Mouse (Mus musculus) hindbrain, postnatal 0 days (tissue): ENCODE measurements around the gene Gar1. TPM values are rescaled to one million over a fixed set of nuclear protein-coding genes. Genes with fewer than 3 reads are reported as not detected.

Experiments
- ATAC-seq: fragments of 200-750 bp; cut with Nextera tagmentation; 2 replicates; pipeline ENCODE4 v1.8.0; 2017; ENCODE audit warnings: mild to moderate bottlenecking, moderate TSS enrichment, moderate library complexity
- DNase-seq: peaks from one replicate; pipeline ENCODE4 v3.0.0-alpha.2; 2015; ENCODE audit warnings: low spot score
- H3K27ac ChIP-seq: fragments of 300-500 bp; sonication (generic); 2 replicates; pipeline ENCODE4 v1.5.1; 2014; ENCODE audit warnings: mild to moderate bottlenecking
- H3K27me3 ChIP-seq: fragments of 300-500 bp; sonication (generic); 2 replicates; pipeline ENCODE4 v1.6.1; 2014; ENCODE audit warnings: low read length, mixed read lengths; ENCODE audit not compliant: insufficient read depth
- H3K36me3 ChIP-seq: fragments of 300-500 bp; sonication (generic); 2 replicates; pipeline ENCODE4 v1.6.1; 2014; ENCODE audit warnings: low read length, mixed read lengths; ENCODE audit not compliant: insufficient read depth
- H3K4me1 ChIP-seq: fragments of 300-500 bp; sonication (generic); 2 replicates; pipeline ENCODE4 v1.6.1; 2014; ENCODE audit warnings: antibody characterized with exemption, low read length, mixed read lengths; ENCODE audit not compliant: insufficient read depth
- H3K4me2 ChIP-seq: fragments of 300-500 bp; sonication (generic); 2 replicates; pipeline ENCODE4 v1.6.1; 2014; ENCODE audit warnings: low read depth, mild to moderate bottlenecking, low read length, moderate library complexity, mixed read lengths
- H3K4me3 ChIP-seq: fragments of 300-500 bp; sonication (generic); 2 replicates; pipeline ENCODE4 v1.5.1; 2014; ENCODE audit warnings: low read length
- H3K9ac ChIP-seq: fragments of 300-500 bp; sonication (generic); replicated peaks from 2 replicates; pipeline ENCODE4 v1.6.1; 2014; ENCODE audit warnings: mild to moderate bottlenecking, low read length, moderate library complexity, mixed read lengths
- H3K9me3 ChIP-seq: fragments of 300-500 bp; sonication (generic); 2 replicates; pipeline ENCODE4 v1.6.1; 2016; ENCODE audit warnings: low read length, mixed read lengths
- CTCF ChIP-seq: IDR thresholded peaks from 2 replicates; pipeline ENCODE4 v1.5.1; 2016; ENCODE audit warnings: antibody characterized with exemption, control low read depth, low read depth
- WGBS: fragments of 180-500 bp; shearing (Covaris S2); extraction: QIAGEN DNeasy Blood & Tissue Kit; methylation state at CpG from one replicate; pipeline ENCODE4 v1.1.7; 2014; 5-methylcytosine and 5-hydroxymethylcytosine counted together
- polyA plus RNA-seq: library from polyadenylated mRNA; unstranded; fragments of >200 nt; fragmentation: Nextera tagmentation; extraction: Ambion mirVana; gene quantifications from 2 replicates; pipeline ENCODE4 v1.2.1, GENCODE M21; 2015
- total RNA-seq: library from RNA; depleted of rRNA; stranded (reverse); fragments of >200 nt; gene quantifications from 2 replicates; pipeline ENCODE4 v1.2.3, GENCODE M21; 2014; rRNA removed

Gene Gar1
- 1.7 and 5.1 TPM in 2 replicates for total RNA-seq
- polyA plus RNA-seq = 37.0 and 37.3 TPM in 2 replicates

DNA sequence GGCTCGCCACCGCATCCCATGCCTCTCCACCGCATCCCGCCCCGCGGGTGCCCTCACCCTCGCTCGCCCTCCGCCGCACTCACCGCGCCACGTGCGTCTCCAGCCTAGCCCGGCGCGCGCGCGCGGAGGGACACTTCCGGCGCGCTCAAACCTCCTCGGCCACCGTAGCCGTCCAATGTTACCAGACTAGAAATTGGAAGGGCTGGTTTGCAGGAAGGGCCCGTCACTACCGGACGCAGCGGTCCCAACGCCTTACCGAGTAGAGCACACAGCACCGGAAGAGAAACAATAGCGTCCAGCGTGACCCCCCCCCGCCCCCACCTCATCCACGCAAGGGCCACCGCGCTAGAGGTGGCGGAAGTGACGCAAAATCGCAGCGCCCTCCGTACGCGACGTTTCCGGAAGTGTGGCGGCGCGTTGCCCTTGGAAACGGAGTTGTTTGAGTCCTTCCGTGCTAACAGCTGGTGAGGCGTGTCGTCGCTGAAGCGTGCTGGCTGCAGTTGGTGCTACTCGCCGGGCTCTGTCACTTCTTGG is at the start of gene Gar1:
Gene Gar1, minus strand, starts transcription at position 362 of the 534 bp plus-strand sequence.
- H3K27me3 ChIP-seq = no peaks in the 10 kb centered on the region
- no peak for TF ChIP-seq CTCF
- H3K4me1 ChIP-seq = peaks cover 8% of the 10 kb centered on the region
- peak within 1 kb of the TSS; percentile 90 for H3K4me3 ChIP-seq
- peak within 1 kb of the TSS; percentile 83 for H3K9ac ChIP-seq
- H3K27ac ChIP-seq = peak within 1 kb of the TSS; percentile 84
- DNase-seq (peak; percentile 99), ATAC-seq (peak; percentile 98)
- H3K36me3 ChIP-seq = no peaks in the 10 kb centered on the region
- WGBS = under 1% methylated on average over 50 of the region's 60 CpGs
- no peaks in the 10 kb centered on the region for H3K9me3 ChIP-seq
- peak within 1 kb of the TSS; percentile 71 for H3K4me2 ChIP-seq

DNA sequence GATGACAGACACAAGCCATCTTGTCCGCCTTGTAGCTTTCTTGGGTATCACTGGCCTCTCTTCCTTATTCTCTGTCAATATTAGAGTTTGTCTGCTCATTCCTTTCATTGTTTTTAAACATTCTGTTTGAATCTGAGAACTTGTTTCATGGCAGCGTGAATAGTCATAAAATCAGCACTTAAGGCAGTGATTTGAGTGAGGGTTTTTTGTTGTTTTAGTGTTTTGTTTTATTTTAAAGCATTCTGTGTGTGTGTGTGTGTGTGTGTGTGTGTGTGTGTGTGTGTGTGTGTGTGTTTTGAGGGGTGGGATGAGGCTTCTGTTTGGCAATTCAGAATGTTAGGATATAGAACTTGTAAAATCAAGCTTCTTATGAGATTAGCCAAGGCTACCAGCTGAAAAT is 48.7 kb upstream of the Gar1 start:
- 70% methylated on average over 2 of the region's 2 CpGs for WGBS
- no peak overlapping the region for H3K4me3 ChIP-seq
- no peaks in the 10 kb centered on the region for H3K9me3 ChIP-seq
- no peak overlapping the region for H3K27ac ChIP-seq
- ATAC-seq = no peak
- H3K9ac ChIP-seq = no peak overlapping the region
- no peak for DNase-seq
- no peaks in the 10 kb centered on the region for H3K27me3 ChIP-seq
- peaks cover 9% of the 10 kb centered on the region for H3K4me1 ChIP-seq
- no peaks in the 10 kb centered on the region for H3K36me3 ChIP-seq
- no peak for TF ChIP-seq CTCF
- peak overlapping the region; percentile 96; the same call in 1 of the 2 replicates for H3K4me2 ChIP-seq

GRCm38 (mm10) chr3:129879131-129879757 is 48.0 kb upstream of the Gar1 start:
- H3K4me2 ChIP-seq = peak overlapping the region; percentile 96
- H3K27me3 ChIP-seq = no peaks in the 10 kb centered on the region
- peak; percentile 54 for ATAC-seq
- no peaks in the 10 kb centered on the region for H3K9me3 ChIP-seq
- 1% methylated on average over 24 of the region's 25 CpGs for WGBS
- H3K36me3 ChIP-seq = no peaks in the 10 kb centered on the region
- no peak for TF ChIP-seq CTCF
- H3K27ac ChIP-seq = peak overlapping the region; percentile 79; the same call in 1 of the 2 replicates
- peaks cover 9% of the 10 kb centered on the region for H3K4me1 ChIP-seq
- peak; percentile 40 for DNase-seq
- peak overlapping the region; percentile 79 for H3K9ac ChIP-seq
- H3K4me3 ChIP-seq = peak overlapping the region; percentile 76

- TF ChIP-seq CTCF = peak; percentile 46; the same call in 1 of the 2 replicates
- Histone ChIP-seq H3K36me3 (no peaks in the 10 kb centered on the region), H3K4me1 (peaks cover 9% of the 10 kb centered on the region), H3K9ac (peak within 1 kb of the TSS; percentile 79), H3K4me2 (peak within 1 kb of the TSS; percentile 96), H3K9me3 (no peaks in the 10 kb centered on the region), H3K4me3 (peak within 1 kb of the TSS; percentile 76), H3K27ac (peak within 1 kb of the TSS; percentile 79), H3K27me3 (no peaks in the 10 kb centered on the region)
- DNase-seq (peak; percentile 97), ATAC-seq (peak; percentile 95)
- WGBS = under 1% methylated on average over 64 of the region's 66 CpGs
Measured at GRCm38 (mm10) chr3:129878405-129879021, 47.3 kb upstream of the Gar1 start, which contains the start of gene Pla2g12a. TSS of gene Pla2g12a (plus strand) at chr3:129878606.

DNA sequence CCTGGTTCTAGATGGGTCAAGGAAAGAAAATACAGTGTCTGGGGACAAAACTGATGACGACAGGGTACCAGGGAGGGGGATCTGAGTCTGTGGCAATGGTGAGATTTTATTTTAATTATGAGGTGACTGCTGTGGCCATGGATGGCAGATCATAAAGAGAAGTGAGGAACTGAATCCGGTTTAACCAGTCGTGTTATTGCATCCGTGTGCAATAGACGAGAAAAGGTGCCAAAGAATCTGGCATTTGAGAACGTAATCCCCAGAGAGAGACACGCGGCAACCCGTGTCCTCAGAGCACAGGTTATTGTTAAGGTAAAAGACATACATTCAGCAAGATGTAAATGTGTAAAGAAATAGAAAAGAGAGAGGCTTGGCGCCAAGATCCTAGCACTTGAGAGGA is 46.1 kb upstream of the Gar1 start:
- no peak overlapping the region for H3K9ac ChIP-seq
- TF ChIP-seq CTCF = no peak
- H3K4me1 ChIP-seq = peaks cover 9% of the 10 kb centered on the region
- no peak overlapping the region for H3K4me3 ChIP-seq
- DNase-seq = no peak
- no peak overlapping the region for H3K27ac ChIP-seq
- no peak for ATAC-seq
- no peaks in the 10 kb centered on the region for H3K9me3 ChIP-seq
- H3K27me3 ChIP-seq = no peaks in the 10 kb centered on the region
- no peak overlapping the region for H3K4me2 ChIP-seq
- WGBS = 85% methylated on average over 10 of the region's 10 CpGs
- no peaks in the 10 kb centered on the region for H3K36me3 ChIP-seq

GRCm38 (mm10) chr3:129863698-129864097 is 32.5 kb upstream of the Gar1 start:
- Histone ChIP-seq H3K4me3 (no peak overlapping the region), H3K4me1 (no peaks in the 10 kb centered on the region), H3K9ac (no peak overlapping the region), H3K27ac (no peak overlapping the region), H3K36me3 (no peaks in the 10 kb centered on the region), H3K9me3 (no peaks in the 10 kb centered on the region), H3K27me3 (no peaks in the 10 kb centered on the region), H3K4me2 (no peak overlapping the region)
- DNase-seq (peak; percentile 22), ATAC-seq (no peak)
- 50% methylated on average over 14 of the region's 14 CpGs for WGBS
- peak; percentile 66 for TF ChIP-seq CTCF
